Mouse (Mus musculus): ENCODE data around the gene Pcp4l1.

DNA sequence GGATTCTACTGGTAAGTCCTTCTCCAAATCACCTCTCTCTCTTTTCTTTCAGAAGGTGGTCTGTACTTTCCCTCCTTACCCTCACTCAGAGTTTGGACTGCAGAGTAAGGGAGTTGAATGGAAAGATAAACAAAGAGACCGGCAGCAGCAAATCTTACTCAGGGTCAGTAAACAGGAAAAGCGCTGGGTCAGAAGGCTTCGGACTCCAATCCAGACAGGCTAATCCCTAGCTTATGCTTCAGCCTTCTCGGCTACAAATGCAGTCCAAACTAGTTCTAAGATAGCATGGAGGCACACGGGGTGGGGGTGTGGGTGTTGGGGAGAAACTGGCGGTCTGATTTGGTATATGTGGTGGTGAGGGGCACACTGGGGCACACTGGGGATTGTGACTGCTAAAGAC lies 41.4 kb upstream of the Pcp4l1 start:
- TF ChIP-seq CTCF (conservative IDR thresholded peaks at IDR 0.05; ENCODE audit: low read length): no peak
- TF ChIP-seq POU5F1 (IDR thresholded peaks at IDR 0.05; ENCODE audit: borderline replicate concordance, low read length): no peak
- TF ChIP-seq NANOG (IDR thresholded peaks at IDR 0.05; ENCODE audit: borderline replicate concordance, low read length): no peak
